Mouse (Mus musculus) monocyte, adult 5-6 weeks (primary cell): ENCODE data around the gene Lzic. TPM values are rescaled to one million over a fixed set of nuclear protein-coding genes. Genes with fewer than 3 reads are reported as not detected.

ENCODE experiments used
- ATAC-seq: fragments of 153-309, 156-312 bp; replicated peaks from 2 replicates; pipeline ENCODE4 v1.8.0; 2017; ENCODE audit warnings: mild to moderate bottlenecking; ENCODE audit not compliant: low TSS enrichment, insufficient number of reproducible peaks, severe bottlenecking, poor library complexity, low FRiP score
- total RNA-seq: library from RNA; stranded (forward); fragments of 200-1000, 200-491, 200-594 nt; gene quantifications from 3 replicates; pipeline ENCODE4 v1.2.3, GENCODE M21; 2017

Lzic gene
- total RNA-seq, 1 experiment from 2014 or later: 52.7 TPM

DNA sequence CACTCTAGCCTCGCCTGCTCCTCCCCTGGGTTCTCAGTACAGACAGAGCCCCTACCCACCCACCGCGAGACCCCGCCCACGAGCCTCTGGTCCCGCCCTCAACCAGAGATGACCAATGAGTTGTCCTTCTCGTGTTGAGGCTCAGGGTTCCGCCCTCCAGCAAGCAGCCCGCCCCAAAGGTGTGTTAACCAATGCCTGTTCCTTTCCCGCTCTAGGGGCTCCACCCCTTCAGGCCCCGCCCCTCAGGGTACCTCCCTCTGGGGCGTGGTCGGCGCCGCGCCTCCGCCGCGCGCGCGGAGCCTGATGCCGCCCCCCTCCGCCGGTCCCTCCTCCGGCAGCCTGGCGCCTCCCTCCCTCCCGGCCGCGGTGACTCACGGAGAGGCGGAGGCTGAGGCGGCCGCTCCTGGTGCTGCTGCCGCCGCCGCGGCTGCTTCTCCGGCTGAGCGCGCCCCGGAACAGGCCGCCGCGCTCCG, 32.9 kb downstream of the Lzic start, which contains the start of gene Ctnnbip1:
TSS of gene Ctnnbip1 (plus strand) at position 369 of the 473 bp plus-strand sequence.
- peak; percentile 97 for ATAC-seq

DNA sequence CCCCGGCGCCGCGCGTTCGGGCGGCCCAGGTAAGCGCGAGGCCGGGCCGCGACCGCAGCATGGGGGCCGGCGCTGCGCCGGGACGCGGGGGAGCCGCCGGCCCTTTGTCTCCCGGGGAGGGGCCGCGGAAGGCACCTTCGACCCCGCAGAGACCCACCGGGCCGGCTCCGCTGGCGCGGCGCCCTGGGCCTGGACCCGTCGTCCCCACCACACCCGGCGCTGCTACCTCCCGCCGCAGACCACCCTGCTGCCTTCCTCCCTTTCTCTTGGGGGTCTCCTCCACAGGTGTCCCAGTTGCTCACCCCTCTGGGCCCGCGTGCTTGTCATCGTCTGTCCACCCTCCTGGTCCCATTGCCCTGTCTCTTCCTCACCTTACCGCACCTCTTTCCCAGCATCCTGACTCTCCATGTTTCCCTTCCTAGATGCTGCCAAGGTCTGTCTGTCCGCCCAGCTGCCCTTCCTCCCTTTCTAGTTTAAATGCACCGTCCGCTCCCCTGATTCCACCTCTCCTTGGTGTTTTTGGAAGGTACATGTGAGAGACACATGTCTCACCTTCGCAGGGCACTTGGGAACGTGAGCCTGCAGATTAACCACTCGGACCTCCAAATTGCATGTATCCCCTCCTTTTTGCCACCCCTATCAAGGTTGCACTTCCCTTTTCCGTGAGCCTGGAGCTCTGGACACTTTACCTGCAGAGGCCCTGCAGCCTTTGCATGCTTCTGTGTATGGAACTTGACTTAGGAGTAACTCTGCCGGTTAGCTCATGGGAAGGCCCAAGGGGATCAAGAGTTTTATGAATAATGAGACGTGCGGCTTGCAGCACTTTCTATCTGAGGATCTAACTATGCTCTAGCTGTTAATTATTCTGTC, 33.6 kb downstream of the Lzic start:
- ATAC-seq: no peak

DNA sequence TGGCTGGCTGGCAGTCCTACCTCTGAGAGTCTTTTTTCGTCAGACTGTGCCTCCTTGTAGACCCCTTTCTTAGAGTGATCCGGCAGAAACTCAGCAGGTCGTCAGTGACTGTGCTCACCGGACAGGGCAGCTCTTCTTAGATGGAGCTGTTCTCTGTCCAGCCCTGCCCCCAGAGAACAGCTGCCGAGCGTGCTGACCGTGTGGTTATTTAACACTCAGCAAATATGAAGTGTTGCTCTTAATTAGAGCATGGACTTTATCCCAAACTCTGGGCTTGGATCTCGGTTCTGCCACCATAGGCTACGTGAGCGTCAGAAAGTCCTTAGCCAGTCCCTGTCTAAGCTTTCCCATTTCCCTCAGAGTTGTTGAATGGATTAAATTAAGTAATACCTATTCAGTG, 36.2 kb downstream of the Lzic start:
- no peak for ATAC-seq

DNA sequence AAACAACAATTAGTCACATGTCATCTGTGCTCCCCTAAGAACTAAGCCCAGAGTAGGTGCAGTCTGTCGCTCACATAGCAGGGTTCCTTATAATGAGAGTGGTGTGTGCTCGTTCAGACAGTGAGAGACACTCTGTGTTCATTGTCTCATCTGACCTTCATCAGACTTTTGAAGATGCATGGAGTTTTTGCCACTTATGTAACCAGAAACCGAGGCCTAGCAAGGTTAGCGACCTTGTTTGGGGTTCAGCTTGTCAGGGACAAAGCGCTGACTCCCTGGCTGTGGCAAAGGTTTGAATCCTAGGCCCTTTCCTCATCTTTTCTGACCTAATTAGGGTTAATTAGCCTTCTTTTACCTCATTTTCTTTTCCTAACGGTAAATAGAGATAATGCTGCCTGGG, 38.9 kb downstream of the Lzic start:
- no peak for ATAC-seq

DNA sequence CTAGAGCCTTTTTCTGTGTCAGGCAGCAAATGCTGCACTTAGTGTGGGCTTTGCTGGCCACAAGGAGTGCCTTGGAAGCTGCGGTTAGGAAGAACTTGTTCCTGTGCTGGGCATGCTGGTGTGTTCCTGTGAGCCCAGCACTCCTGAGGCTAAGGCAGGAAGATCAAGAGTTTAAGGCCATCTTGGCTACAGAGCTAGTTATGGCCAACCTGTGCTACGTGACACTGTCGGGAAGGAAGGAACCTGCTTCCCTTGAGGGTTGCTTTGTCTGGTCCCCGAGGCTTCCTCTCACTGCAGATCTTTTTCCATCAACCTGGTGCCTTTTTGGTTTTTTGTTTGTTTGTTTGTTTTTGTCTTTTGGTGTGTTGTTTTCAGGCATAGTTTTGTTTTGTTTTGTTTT, 40.1 kb downstream of the Lzic start:
- no peak for ATAC-seq

DNA sequence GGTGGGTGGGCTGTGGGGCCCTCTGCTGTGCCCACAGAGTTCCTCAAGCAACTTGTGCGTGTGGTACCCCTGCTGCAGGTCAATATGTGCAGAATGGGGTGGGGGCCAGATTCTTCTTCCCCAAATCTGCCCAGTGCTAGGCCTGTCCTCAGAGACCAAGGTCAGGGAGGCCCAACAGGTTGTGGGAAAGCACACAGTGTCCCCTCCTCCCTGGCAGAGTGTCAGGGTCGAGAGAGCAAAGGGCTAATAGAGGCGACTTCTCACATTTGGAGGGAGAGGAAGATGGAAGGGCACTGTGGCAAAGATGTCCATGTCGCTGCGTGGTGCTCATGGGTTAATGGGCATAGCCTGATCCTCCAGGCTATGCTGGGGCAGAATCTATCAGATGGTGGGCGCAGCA, 40.8 kb downstream of the Lzic start:
- ATAC-seq: no peak

DNA sequence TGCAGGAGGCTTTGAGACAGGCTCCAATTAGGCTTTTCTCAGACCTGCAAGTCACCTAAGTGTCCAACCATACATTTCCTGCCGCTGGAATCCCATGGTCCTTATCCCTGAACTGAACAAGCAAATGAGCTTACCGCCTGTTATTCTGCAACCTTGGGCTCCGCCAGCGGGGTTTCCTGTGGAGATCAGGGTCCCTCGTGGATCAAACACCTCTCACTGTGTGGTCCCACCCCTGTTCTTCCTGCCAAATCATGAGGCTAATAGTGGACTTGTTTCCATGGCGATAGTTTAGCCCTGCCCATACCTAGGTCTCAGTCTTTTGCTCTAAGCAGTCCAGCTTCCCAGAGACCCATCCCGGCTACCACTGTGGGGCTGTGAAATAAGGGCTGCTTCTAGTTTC, 41.3 kb downstream of the Lzic start:
- ATAC-seq: no peak

DNA sequence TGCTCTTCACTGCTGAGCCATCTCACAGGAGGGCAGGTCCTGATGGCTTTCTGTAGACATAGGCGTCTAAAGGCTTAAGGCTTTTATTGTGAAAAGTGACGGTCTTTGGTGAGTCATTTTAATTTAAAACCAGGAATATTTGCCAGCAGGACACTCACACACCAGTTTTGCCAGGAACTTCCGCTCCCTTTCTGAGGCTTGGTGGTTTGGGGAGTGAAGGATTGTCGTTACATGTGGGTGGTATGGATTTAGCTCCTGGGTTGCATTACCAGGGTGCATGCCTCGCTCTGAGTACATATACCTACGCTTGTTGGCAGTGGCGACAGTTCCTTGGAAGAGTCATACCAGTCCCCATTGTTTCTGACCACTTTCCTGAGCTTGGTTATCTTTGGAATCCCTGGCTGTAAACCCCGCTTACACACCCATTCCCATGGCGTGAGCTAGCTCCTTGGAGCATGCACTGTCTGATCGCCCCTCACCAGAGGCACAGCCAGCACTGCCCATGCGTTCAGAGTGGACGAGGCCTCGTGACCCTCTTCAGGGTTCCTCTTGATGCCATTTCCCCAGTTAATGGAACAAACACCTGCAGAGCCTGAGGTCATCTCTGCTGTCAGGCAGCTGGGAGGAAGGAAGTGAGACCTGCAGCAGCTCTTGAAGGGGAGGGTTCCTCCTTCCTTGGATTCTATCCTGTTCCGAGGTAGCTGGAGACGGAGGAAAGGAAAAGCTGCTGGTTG, 42.8 kb downstream of the Lzic start:
- no peak for ATAC-seq

DNA sequence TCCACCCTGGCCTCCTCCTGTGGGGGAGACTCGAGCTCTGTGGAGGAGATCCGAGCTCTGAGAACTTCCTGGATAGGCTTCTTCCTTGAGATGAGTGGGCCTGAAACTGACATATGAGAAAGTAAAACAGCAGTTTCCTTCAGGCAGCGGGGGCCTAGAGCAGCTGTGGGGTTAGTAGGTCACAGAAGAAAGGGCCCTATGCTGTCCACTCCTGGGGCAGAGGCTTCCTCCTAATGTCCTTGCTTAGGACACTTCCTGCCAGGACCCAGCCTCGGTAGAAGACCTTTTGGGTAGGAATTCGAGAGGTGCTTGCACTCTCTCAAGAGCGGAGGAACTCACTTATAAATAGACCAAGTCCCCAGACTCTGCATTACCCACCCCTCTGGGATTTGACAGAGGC, 44.7 kb downstream of the Lzic start:
- ATAC-seq: no peak

DNA sequence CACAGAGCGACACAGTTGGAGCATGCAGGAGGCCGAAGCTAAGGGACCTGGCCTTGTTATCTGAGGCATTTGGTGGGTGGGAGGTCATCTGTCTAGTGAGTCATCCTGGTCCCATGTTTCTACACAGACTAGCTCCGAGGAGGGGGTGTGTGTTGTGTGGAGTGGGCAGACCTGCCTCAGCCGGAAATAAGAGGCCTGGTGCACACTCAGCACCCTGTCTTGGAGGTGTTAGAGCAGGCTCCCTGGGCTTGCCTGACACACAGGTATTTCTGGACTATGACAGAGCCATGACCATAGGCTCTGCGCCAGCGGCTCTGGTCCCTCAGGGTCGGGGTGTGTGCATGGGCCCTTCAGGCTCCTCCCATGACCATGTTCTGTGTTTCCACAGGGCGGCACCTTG, 54.4 kb downstream of the Lzic start:
- ATAC-seq: no peak

DNA sequence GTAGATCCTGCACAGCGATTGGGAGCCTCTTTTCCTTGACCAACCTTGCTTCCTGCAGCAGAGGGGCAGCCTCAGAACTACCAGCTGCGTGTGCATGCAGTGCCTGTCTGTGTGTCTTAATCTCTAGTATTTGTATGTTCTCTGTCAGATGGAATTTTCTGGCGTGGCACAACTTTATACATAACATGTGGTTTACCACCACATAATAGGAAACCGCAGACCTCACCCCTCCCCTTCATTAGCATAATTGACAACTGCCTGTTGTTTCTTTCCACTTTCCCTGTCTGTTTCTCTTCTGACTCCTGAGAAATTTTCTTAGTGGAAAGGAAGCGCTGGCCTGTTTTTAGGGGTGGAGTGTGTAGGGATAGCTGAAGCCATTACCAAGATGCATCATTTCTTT, 56.9 kb downstream of the Lzic start:
- no peak for ATAC-seq

DNA sequence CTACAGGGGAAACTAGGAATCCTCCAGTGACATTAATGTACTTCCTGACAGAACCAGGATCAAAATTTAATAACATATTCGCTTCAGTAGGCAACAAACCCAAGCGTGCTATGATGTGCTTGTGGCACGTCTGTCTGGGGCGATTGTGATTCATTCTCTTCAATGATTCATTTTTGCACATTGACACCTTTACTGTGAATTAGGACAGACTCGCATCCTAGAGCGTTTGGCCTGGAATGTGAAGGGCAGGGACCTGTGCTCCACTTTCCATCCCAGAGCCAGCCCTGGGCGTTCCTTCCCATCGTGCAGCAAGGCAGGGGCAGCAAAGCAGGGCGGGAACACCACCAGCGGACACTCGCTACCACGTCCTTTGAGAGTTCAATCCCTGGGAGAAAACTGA, 57.4 kb downstream of the Lzic start:
- ATAC-seq: no peak

DNA sequence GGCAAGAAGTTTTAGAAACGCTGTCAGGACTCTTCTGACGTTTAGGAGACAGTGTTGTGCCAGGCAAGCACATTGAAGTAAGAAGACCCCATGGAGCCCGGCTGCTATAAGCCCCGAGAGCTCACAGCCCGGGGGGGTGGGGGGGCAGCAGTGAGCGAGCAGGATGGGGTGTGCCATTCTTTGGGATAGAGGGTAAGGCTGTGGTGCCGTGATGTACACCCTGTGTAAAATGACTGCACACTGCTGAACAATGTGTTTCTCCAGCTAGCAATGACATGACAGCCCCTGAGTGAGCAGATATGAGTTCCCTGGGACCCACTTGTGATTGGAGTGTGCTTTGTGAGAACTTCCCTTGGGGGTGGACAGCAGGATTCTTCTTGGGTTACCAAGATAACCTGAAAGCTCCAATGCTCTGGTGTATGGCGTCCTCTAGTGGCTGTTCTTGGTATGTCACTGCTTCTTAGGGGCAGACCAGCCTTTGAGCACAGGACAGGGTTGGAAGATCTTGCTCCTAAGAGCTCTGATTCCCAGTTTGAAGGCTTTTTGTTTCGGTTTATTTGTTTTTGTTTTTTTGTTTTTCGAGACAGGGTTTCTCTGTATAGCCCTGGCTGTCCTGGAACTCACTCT, 58.0 kb downstream of the Lzic start:
- peak; percentile 59; the same call in 1 of the 2 replicates for ATAC-seq

DNA sequence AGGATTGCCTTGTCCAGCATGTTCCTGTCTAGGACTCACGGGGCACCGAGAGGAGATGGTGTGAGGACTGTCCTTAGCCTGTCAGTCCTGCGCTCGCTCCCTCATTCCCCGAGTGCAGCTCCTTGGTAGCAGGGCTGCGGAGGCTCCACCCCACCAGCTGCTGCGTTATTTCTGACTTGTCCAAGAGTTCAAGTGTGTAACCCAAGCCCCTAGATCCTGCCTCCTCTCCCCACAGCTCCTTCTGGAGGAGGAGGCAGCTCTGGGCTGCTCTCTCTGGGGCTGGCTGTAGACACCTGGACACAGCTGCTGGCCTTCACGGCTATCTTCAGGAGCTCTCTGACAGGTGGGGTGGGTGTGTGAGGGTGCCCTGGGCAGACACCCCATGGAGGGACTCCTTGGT, 59.9 kb downstream of the Lzic start:
- no peak for ATAC-seq

Other genes starting within 250 kb of the Lzic start
- 23.9 to 67.6 TPM (median 31.8 TPM) in 3 replicates for gene Kif1b, start 177.5 kb upstream of the Lzic start, total RNA-seq
- 19.5 to 29.6 TPM (median 20.9 TPM) in 3 replicates for gene Ube4b, start 58.5 kb upstream of the Lzic start, total RNA-seq
- gene Rbp7, start 30.3 kb upstream of the Lzic start, total RNA-seq: not detected in 3 replicates
- gene Tmem274, start 7.9 kb upstream of the Lzic start, total RNA-seq: not detected in 3 replicates
- 4.4 to 8.3 TPM (median 8.2 TPM) in 3 replicates for gene Nmnat1, start within 50 bp of the Lzic start, total RNA-seq
- 2.7 to 6.5 TPM (median 4.1 TPM) in 3 replicates for gene Ctnnbip1, start 33.0 kb downstream of the Lzic start, total RNA-seq
- 0.43 to 4.3 TPM (median 1.2 TPM) in 3 replicates for gene Clstn1, start 101.2 kb downstream of the Lzic start, total RNA-seq
- gene Pik3cd, start 217.3 kb downstream of the Lzic start, total RNA-seq: 112 to 213 TPM (median 125 TPM) in 3 replicates